Mouse (Mus musculus): ENCODE measurements around the gene Tenm2. TPM values are rescaled to one million over a fixed set of nuclear protein-coding genes. Genes with fewer than 3 reads are reported as not detected.

The Tenm2 gene
- polyA plus RNA-seq, 1 experiment from 2014 or later, result 0.80 TPM

- no peaks in the 10 kb centered on the region for H3K9me3 ChIP-seq (replicated peaks; ENCODE audit: low read length)
- H3K4me1 ChIP-seq (replicated peaks; ENCODE audit: insufficient read depth, low read length), result no peaks in the 10 kb centered on the region
- no peak overlapping the region for H3K27ac ChIP-seq
- peaks cover 3% of the 10 kb centered on the region; the same call in 1 of the 2 replicates for H3K27me3 ChIP-seq (ENCODE audit: insufficient read depth, low read length)
- DNase-seq (ENCODE audit: low spot score) (no peak), ATAC-seq (replicated peaks; ENCODE audit: low FRiP score, low read depth) (no peak)
- 73% methylated on average over 9 of the region's 9 CpGs for WGBS
- TF ChIP-seq CTCF (IDR thresholded peaks at IDR 0.05; ENCODE audit: low read depth), result no peak
- no peak overlapping the region for H3K9ac ChIP-seq (ENCODE audit: low read depth, low read length)
- H3K4me2 ChIP-seq (ENCODE audit: low read length), result no peak overlapping the region
- H3K36me3 ChIP-seq (ENCODE audit: insufficient read depth, low read length), result no peaks in the 10 kb centered on the region
- H3K4me3 ChIP-seq (replicated peaks; ENCODE audit: low read depth, low read length), result no peak overlapping the region
Observed at GRCm38 (mm10) chr11:36671196-36671595, 564.6 kb downstream of the Tenm2 start.

GRCm38 (mm10) chr11:36664026-36664425 lies 571.7 kb downstream of the Tenm2 start:
- Histone ChIP-seq H3K9ac (ENCODE audit: low read depth, low read length) (no peak overlapping the region), H3K36me3 (ENCODE audit: insufficient read depth, low read length) (no peaks in the 10 kb centered on the region), H3K9me3 (replicated peaks; ENCODE audit: low read length) (no peaks in the 10 kb centered on the region), H3K4me3 (replicated peaks; ENCODE audit: low read depth, low read length) (no peak overlapping the region), H3K27me3 (ENCODE audit: insufficient read depth, low read length) (no peaks in the 10 kb centered on the region), H3K4me2 (ENCODE audit: low read length) (no peak overlapping the region), H3K27ac (no peak overlapping the region), H3K4me1 (replicated peaks; ENCODE audit: insufficient read depth, low read length) (no peaks in the 10 kb centered on the region)
- ATAC-seq (replicated peaks; ENCODE audit: low FRiP score, low read depth) (no peak), DNase-seq (ENCODE audit: low spot score) (no peak)
- WGBS, result 81% methylated on average over 1 of the region's 1 CpGs
- no peak for TF ChIP-seq CTCF (IDR thresholded peaks at IDR 0.05; ENCODE audit: low read depth)

- Histone ChIP-seq H3K9me3 (replicated peaks; ENCODE audit: low read length) (no peaks in the 10 kb centered on the region), H3K9ac (ENCODE audit: low read depth, low read length) (no peak overlapping the region), H3K4me2 (ENCODE audit: low read length) (no peak overlapping the region), H3K27ac (no peak overlapping the region), H3K27me3 (ENCODE audit: insufficient read depth, low read length) (no peaks in the 10 kb centered on the region), H3K36me3 (ENCODE audit: insufficient read depth, low read length) (no peaks in the 10 kb centered on the region), H3K4me1 (replicated peaks; ENCODE audit: insufficient read depth, low read length) (no peaks in the 10 kb centered on the region), H3K4me3 (replicated peaks; ENCODE audit: low read depth, low read length) (no peak overlapping the region)
- no peak for ATAC-seq (replicated peaks; ENCODE audit: low FRiP score, low read depth)
- no peak for TF ChIP-seq CTCF (IDR thresholded peaks at IDR 0.05; ENCODE audit: low read depth)
- 89% methylated on average over 3 of the region's 3 CpGs for WGBS
- DNase-seq (ENCODE audit: low spot score), result no peak
Observed at GRCm38 (mm10) chr11:36663571-36663970, 572.2 kb downstream of the Tenm2 start.

GRCm38 (mm10) chr11:36653656-36654323 lies 582.0 kb downstream of the Tenm2 start:
- H3K36me3 ChIP-seq (ENCODE audit: insufficient read depth, low read length), result no peaks in the 10 kb centered on the region
- no peaks in the 10 kb centered on the region for H3K9me3 ChIP-seq (replicated peaks; ENCODE audit: low read length)
- H3K4me3 ChIP-seq (replicated peaks; ENCODE audit: low read depth, low read length), result no peak overlapping the region
- H3K9ac ChIP-seq (ENCODE audit: low read depth, low read length), result no peak overlapping the region
- DNase-seq (ENCODE audit: low spot score) (no peak), ATAC-seq (replicated peaks; ENCODE audit: low FRiP score, low read depth) (no peak)
- H3K4me1 ChIP-seq (replicated peaks; ENCODE audit: insufficient read depth, low read length), result no peaks in the 10 kb centered on the region
- H3K27me3 ChIP-seq (ENCODE audit: insufficient read depth, low read length), result no peaks in the 10 kb centered on the region
- no peak overlapping the region for H3K27ac ChIP-seq
- H3K4me2 ChIP-seq (ENCODE audit: low read length), result no peak overlapping the region
- 58% methylated on average over 9 of the region's 9 CpGs for WGBS
- no peak for TF ChIP-seq CTCF (IDR thresholded peaks at IDR 0.05; ENCODE audit: low read depth)

- ATAC-seq (replicated peaks; ENCODE audit: low FRiP score, low read depth), result no peak
- H3K4me2 ChIP-seq (ENCODE audit: low read length), result no peak overlapping the region
- H3K9me3 ChIP-seq (replicated peaks; ENCODE audit: low read length), result no peaks in the 10 kb centered on the region
- no peaks in the 10 kb centered on the region for H3K36me3 ChIP-seq (ENCODE audit: insufficient read depth, low read length)
- no peak for TF ChIP-seq CTCF (IDR thresholded peaks at IDR 0.05; ENCODE audit: low read depth)
- no peak overlapping the region for H3K4me3 ChIP-seq (replicated peaks; ENCODE audit: low read depth, low read length)
- no peak overlapping the region for H3K27ac ChIP-seq
- H3K9ac ChIP-seq (ENCODE audit: low read depth, low read length), result no peak overlapping the region
- no peaks in the 10 kb centered on the region for H3K27me3 ChIP-seq (ENCODE audit: insufficient read depth, low read length)
- no peak for DNase-seq (ENCODE audit: low spot score)
- 91% methylated on average over 1 of the region's 1 CpGs for WGBS
- no peaks in the 10 kb centered on the region for H3K4me1 ChIP-seq (replicated peaks; ENCODE audit: insufficient read depth, low read length)
Observed at GRCm38 (mm10) chr11:36647179-36647578, 588.6 kb downstream of the Tenm2 start.

GRCm38 (mm10) chr11:36635082-36635481 lies 600.7 kb downstream of the Tenm2 start:
- Histone ChIP-seq H3K27me3 (ENCODE audit: insufficient read depth, low read length) (no peaks in the 10 kb centered on the region), H3K9ac (ENCODE audit: low read depth, low read length) (no peak overlapping the region), H3K4me3 (replicated peaks; ENCODE audit: low read depth, low read length) (no peak overlapping the region), H3K4me1 (replicated peaks; ENCODE audit: insufficient read depth, low read length) (no peaks in the 10 kb centered on the region), H3K9me3 (replicated peaks; ENCODE audit: low read length) (no peaks in the 10 kb centered on the region), H3K27ac (no peak overlapping the region), H3K4me2 (ENCODE audit: low read length) (no peak overlapping the region), H3K36me3 (ENCODE audit: insufficient read depth, low read length) (no peaks in the 10 kb centered on the region)
- DNase-seq (ENCODE audit: low spot score), result no peak
- no peak for ATAC-seq (replicated peaks; ENCODE audit: low FRiP score, low read depth)
- WGBS, result 31% methylated on average over 6 of the region's 6 CpGs
- no peak for TF ChIP-seq CTCF (IDR thresholded peaks at IDR 0.05; ENCODE audit: low read depth)

GRCm38 (mm10) chr11:36632201-36632600 lies 603.6 kb downstream of the Tenm2 start:
- Histone ChIP-seq H3K4me2 (ENCODE audit: low read length) (no peak overlapping the region), H3K36me3 (ENCODE audit: insufficient read depth, low read length) (no peaks in the 10 kb centered on the region), H3K9me3 (replicated peaks; ENCODE audit: low read length) (no peaks in the 10 kb centered on the region), H3K4me1 (replicated peaks; ENCODE audit: insufficient read depth, low read length) (no peaks in the 10 kb centered on the region), H3K27me3 (ENCODE audit: insufficient read depth, low read length) (no peaks in the 10 kb centered on the region), H3K4me3 (replicated peaks; ENCODE audit: low read depth, low read length) (no peak overlapping the region), H3K27ac (no peak overlapping the region), H3K9ac (ENCODE audit: low read depth, low read length) (no peak overlapping the region)
- ATAC-seq (replicated peaks; ENCODE audit: low FRiP score, low read depth) (no peak), DNase-seq (ENCODE audit: low spot score) (no peak)
- no peak for TF ChIP-seq CTCF (IDR thresholded peaks at IDR 0.05; ENCODE audit: low read depth)

Measured in kidney, postnatal 0 days (tissue).